Mouse (Mus musculus) liver, embryonic 15.5 days (tissue): ENCODE measurements around the gene Psg16. TPM values are rescaled to one million over a fixed set of nuclear protein-coding genes. Genes with fewer than 3 reads are reported as not detected.

ENCODE experiments used
- ATAC-seq: fragments of 200-750 bp; cut with Nextera tagmentation; 2 replicates; pipeline ENCODE4 v1.8.0; 2017; ENCODE audit warnings: moderate number of reproducible peaks, mild to moderate bottlenecking, moderate library complexity; ENCODE audit not compliant: insufficient read depth
- H3K27ac ChIP-seq: fragments of 300-500 bp; sonication (generic); replicated peaks from 2 replicates; pipeline ENCODE4 v1.5.1; 2015; ENCODE audit warnings: mild to moderate bottlenecking, inconsistent platforms
- H3K27me3 ChIP-seq: fragments of 300-500 bp; sonication (generic); 2 replicates; pipeline ENCODE4 v1.6.1; 2015; ENCODE audit warnings: mild to moderate bottlenecking, inconsistent platforms
- H3K36me3 ChIP-seq: fragments of 300-500 bp; sonication (generic); replicated peaks from 2 replicates; pipeline ENCODE4 v1.6.1; 2015; ENCODE audit warnings: moderate library complexity, mild to moderate bottlenecking, inconsistent platforms
- H3K4me1 ChIP-seq: fragments of 300-500 bp; sonication (generic); replicated peaks from 2 replicates; pipeline ENCODE4 v1.6.1; 2015; ENCODE audit warnings: inconsistent platforms
- H3K4me2 ChIP-seq: fragments of 300-500 bp; sonication (generic); 2 replicates; pipeline ENCODE4 v1.6.1; 2015; ENCODE audit warnings: moderate library complexity, mild to moderate bottlenecking, inconsistent platforms
- H3K4me3 ChIP-seq: fragments of 300-500 bp; sonication (generic); replicated peaks from 2 replicates; pipeline ENCODE4 v1.5.1; 2015; ENCODE audit warnings: mild to moderate bottlenecking, inconsistent platforms
- H3K9ac ChIP-seq: fragments of 300-500 bp; sonication (generic); 2 replicates; pipeline ENCODE4 v1.6.1; 2015; ENCODE audit warnings: moderate library complexity, mild to moderate bottlenecking, inconsistent platforms
- H3K9me3 ChIP-seq: fragments of 300-500 bp; sonication (generic); replicated peaks from 2 replicates; pipeline ENCODE4 v1.6.1; 2016; ENCODE audit warnings: inconsistent platforms
- WGBS: fragments of 180-500 bp; shearing (Covaris S2); methylation state at CpG from one replicate; pipeline ENCODE4 v1.1.7; 2015; ENCODE audit warnings: mixed read lengths; ENCODE audit not compliant: insufficient replicate concordance; 5-methylcytosine and 5-hydroxymethylcytosine counted together
- polyA plus RNA-seq: library from polyadenylated mRNA; unstranded; fragments of >200 nt; fragmentation: Nextera tagmentation; extraction: Ambion mirVana; gene quantifications from 2 replicates; pipeline ENCODE4 v1.2.1, GENCODE M21; 2015

Psg16 gene
- polyA plus RNA-seq, 1 experiment from 2014 or later, result 0.13 TPM

GRCm38 (mm10) chr7:17155634-17156033 is 81.8 kb downstream of the Psg16 start:
- ATAC-seq, result no peak
- WGBS, result 29% methylated on average over 2 of the region's 2 CpGs
- no peak overlapping the region for H3K4me3 ChIP-seq

DNA sequence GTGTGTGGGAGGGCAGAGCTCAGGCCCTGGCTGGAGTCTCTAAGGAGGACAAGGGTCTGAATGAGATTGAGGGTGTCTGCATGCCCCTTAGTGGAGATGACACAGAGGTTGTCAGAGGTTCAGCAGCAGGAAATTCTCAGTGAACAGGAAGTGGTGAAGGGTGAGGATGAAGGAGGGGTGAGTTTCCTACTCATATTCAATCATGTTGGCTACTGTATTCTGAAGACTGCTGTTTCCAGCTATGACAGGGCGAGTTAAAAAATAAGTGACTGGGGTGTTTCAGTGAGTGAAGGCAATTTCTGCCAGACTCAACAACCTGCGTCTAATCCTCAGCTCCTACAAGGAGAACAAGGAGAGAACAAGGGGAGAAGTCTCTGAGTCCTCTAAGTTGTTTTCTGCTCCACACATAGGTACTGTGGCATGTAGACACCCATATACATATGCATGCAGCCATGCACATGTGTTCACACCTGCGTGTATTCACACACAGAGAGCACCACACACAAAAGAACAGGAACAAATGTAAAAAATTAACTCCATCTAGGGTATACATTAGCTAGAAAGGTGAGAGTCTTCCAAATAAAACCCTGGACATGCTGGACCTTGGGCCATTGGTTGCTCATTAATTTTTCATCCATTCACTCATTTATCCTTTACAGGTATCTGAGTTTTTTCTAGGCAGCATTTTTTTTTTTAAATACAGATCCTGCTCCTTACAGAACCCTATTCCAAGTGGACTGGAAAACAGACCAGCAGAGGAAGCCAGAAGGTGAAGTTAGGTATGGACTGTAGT is 83.2 kb downstream of the Psg16 start:
- Histone ChIP-seq H3K4me1 (no peaks in the 10 kb centered on the region), H3K9ac (no peak overlapping the region), H3K27me3 (no peaks in the 10 kb centered on the region), H3K9me3 (no peaks in the 10 kb centered on the region), H3K4me2 (no peak overlapping the region), H3K27ac (no peak overlapping the region), H3K36me3 (no peaks in the 10 kb centered on the region), H3K4me3 (no peak overlapping the region)
- 46% methylated on average over 3 of the region's 3 CpGs for WGBS
- no peak for ATAC-seq

More at GRCm38 (mm10) chr7:17155634-17156033, 81.8 kb downstream of the Psg16 start:
- H3K4me1 ChIP-seq, result no peaks in the 10 kb centered on the region
- no peak overlapping the region for H3K4me2 ChIP-seq
- H3K36me3 ChIP-seq, result no peaks in the 10 kb centered on the region
- H3K27me3 ChIP-seq, result no peaks in the 10 kb centered on the region
- H3K9me3 ChIP-seq, result no peaks in the 10 kb centered on the region
- H3K9ac ChIP-seq, result no peak overlapping the region
- H3K27ac ChIP-seq, result no peak overlapping the region

- Histone ChIP-seq H3K36me3 (no peaks in the 10 kb centered on the region), H3K4me1 (no peaks in the 10 kb centered on the region), H3K9me3 (no peaks in the 10 kb centered on the region), H3K9ac (no peak overlapping the region), H3K27ac (no peak overlapping the region), H3K27me3 (no peaks in the 10 kb centered on the region), H3K4me3 (no peak overlapping the region), H3K4me2 (no peak overlapping the region)
- 63% methylated on average over 7 of the region's 7 CpGs for WGBS
- ATAC-seq, result no peak
Measured at GRCm38 (mm10) chr7:17159011-17159410, 85.2 kb downstream of the Psg16 start.

- no peak for ATAC-seq
- Histone ChIP-seq H3K9me3 (no peaks in the 10 kb centered on the region), H3K4me2 (no peak overlapping the region), H3K27me3 (no peaks in the 10 kb centered on the region), H3K4me3 (no peak overlapping the region), H3K27ac (no peak overlapping the region), H3K36me3 (no peaks in the 10 kb centered on the region), H3K4me1 (no peaks in the 10 kb centered on the region), H3K9ac (no peak overlapping the region)
- WGBS, result 43% methylated on average over 4 of the region's 4 CpGs
Measured at GRCm38 (mm10) chr7:17171827-17172226, 98.0 kb downstream of the Psg16 start.

Other genes starting within 250 kb of the Psg16 start
- gene Prkd2, start 231.1 kb upstream of the Psg16 start, polyA plus RNA-seq, result 3.2 and 3.8 TPM in 2 replicates
- gene Dact3, start 198.7 kb upstream of the Psg16 start, polyA plus RNA-seq, result 0.14 and 0.17 TPM in 2 replicates
- 0.13 TPM in 2 replicates for gene Gng8, start 182.3 kb upstream of the Psg16 start, polyA plus RNA-seq
- 1.2 TPM in 2 replicates for gene Ptgir, start 167.6 kb upstream of the Psg16 start, polyA plus RNA-seq
- gene Calm3, start 149.9 kb upstream of the Psg16 start, polyA plus RNA-seq, result 79.0 and 83.9 TPM in 2 replicates
- gene Pnmal2, start 129.4 kb upstream of the Psg16 start, polyA plus RNA-seq, result 0.44 and 0.60 TPM in 2 replicates
- gene Pnmal1, start 114.4 kb upstream of the Psg16 start, polyA plus RNA-seq, result 0.05 TPM in 1 of 2 replicates, not detected in the other
- gene Gm42372, start 91.0 kb upstream of the Psg16 start, polyA plus RNA-seq, result 0.06 TPM in 1 of 2 replicates, not detected in the other
- 3.7 and 3.9 TPM in 2 replicates for gene Ccdc8, start 81.3 kb upstream of the Psg16 start, polyA plus RNA-seq
- gene Ppp5c, start 46.1 kb upstream of the Psg16 start, polyA plus RNA-seq, result 43.2 and 45.3 TPM in 2 replicates
- 31.4 and 37.5 TPM in 2 replicates for gene Hif3a, start 11.6 kb upstream of the Psg16 start, polyA plus RNA-seq
- gene Ceacam3, start 76.2 kb downstream of the Psg16 start, polyA plus RNA-seq, result 0.03 TPM in 1 of 2 replicates, not detected in the other
- not detected in 2 replicates for gene Psg29, start 129.4 kb downstream of the Psg16 start, polyA plus RNA-seq